Mouse (Mus musculus) gastrocnemius, adult 18-20 months (tissue): ENCODE results near the gene Cdv3. TPM values are rescaled to one million over a fixed set of nuclear protein-coding genes. Genes with fewer than 3 reads are reported as not detected.
A peak's percentile ranks its signal among the peaks of the same experiment; 100 is the strongest.

ENCODE experiments used
- DNase-seq: peaks from one replicate; pipeline ENCODE4 v3.0.0; 2021; ENCODE audit warnings: low spot score
- long read RNA-seq, 2 experiments: library from polyadenylated mRNA; stranded (forward); transcript quantifications; one replicate each; pipeline ENCODE4 v2.0.0; 2021
- total RNA-seq, 2 experiments: library from RNA; stranded (reverse); gene quantifications; 2 replicates each; pipeline ENCODE4 v1.2.3; 2021

Cdv3 gene
- 100 to 1,000 TPM; 205 to 250 TPM for total RNA-seq
- long read RNA-seq, experiment 1, transcript Cdv3-202 (5 exons, 3,787 nt): minor isoform, 11 of 55 reads
- long read RNA-seq, experiment 1, transcript Cdv3-201 (5 exons, 3,387 nt): major isoform, 15 of 55 reads
- long read RNA-seq, experiment 1, partial matches to known transcripts: 2 of 55 reads
- long read RNA-seq, experiment 1, other reads (novel, unspliced or antisense): 24 of 55 reads
- long read RNA-seq, experiment 2, transcript Cdv3-201 (5 exons, 3,387 nt): minor isoform, 7 of 40 reads
- long read RNA-seq, experiment 2, transcript Cdv3-202 (5 exons, 3,787 nt): major isoform, 9 of 40 reads
- long read RNA-seq, experiment 2, partial matches to known transcripts: 1 of 40 reads
- long read RNA-seq, experiment 2, other reads (novel, unspliced or antisense): 22 of 40 reads

- DNase-seq: peak; percentile 100
Observed at GRCm38 (mm10) chr9:103365290-103366247, at the start of gene Cdv3. Gene Cdv3 (minus strand): TSS chr9:103365840.

DNA sequence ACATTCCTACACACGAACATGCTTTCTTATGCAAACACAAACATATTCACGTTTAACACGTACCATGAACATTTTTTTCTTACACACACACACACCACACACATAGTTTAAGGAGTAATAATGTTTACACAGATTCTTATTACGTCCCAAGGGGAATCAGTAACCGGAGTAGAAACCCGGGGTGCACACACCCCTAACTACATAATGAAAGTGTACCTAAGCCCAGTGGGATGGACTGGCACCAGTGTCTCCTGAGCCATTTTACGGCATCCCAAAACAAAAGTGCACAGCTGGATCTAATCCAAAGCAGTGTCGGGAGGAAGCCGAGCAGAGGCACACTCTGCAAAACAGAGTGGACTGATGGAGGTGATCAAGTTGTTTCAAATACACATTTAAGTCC is 47.8 kb upstream of the Cdv3 start:
- DNase-seq: no peak

GRCm38 (mm10) chr9:103409119-103409518 is 43.5 kb upstream of the Cdv3 start:
- DNase-seq: no peak

- no peak for DNase-seq
Observed at GRCm38 (mm10) chr9:103408136-103408777, 42.6 kb upstream of the Cdv3 start.

DNA sequence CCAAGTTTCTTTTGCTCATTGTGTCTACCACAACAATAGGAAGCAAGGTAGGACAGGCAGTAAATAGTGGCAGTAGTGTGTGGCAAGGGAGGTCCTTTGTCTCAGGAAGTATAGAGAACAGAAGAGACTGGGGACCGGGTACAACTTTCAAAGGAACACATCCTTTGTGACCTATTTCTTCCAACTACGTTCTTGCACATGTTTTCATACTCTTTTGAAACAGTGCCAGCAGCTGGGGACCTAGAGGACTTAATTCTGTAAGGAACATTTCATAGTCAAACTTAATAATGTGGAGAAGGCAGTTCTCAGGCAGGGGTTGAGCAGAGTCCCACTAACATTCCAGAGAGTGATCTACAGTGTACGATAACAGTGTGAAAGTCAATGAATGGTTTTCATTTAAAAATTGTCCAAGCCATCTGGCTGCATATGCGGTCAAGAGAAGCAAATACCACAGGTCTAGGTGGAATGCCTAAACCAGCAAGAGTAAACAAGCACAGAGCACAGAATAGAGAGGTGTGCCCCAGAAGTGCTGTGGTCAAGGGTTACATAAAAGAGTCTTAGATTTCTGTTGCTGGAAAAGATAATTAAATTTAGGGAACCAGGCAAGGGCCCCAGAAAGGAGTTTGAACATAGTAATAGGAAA is 37.8 kb upstream of the Cdv3 start:
- DNase-seq: no peak

DNA sequence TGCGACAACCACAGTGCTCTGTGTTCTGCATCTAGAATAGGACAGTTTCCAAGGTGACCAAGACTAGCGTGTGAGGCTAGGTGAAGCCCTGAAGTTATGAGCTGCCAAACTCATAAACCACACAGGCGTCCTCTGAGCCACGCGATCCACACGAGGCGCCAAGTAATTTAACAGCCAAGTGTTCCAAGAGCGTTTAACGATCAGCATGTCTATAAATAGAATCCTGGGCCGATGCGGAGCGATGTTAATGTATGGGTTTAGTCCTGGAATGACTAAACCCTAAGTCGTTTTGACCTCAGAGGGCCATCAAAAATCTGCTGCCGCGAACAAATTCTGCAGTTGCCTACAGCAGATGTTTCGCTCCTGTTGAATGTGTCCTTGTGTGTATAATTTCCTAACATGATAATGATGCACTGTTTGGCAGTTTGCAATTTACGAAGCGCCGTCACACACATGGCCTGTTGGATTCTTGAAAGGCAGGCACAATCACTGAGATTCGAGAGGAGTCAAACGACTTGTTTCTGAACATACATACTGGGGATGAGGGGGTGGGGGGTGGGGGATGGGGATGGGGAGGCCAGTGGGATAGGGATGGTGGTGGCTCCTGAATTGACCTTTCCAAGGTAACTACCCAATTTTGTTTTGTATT is 33.0 kb upstream of the Cdv3 start:
- DNase-seq: peak; percentile 74

- DNase-seq: no peak
Observed at GRCm38 (mm10) chr9:103393256-103393655, 27.6 kb upstream of the Cdv3 start.

DNA sequence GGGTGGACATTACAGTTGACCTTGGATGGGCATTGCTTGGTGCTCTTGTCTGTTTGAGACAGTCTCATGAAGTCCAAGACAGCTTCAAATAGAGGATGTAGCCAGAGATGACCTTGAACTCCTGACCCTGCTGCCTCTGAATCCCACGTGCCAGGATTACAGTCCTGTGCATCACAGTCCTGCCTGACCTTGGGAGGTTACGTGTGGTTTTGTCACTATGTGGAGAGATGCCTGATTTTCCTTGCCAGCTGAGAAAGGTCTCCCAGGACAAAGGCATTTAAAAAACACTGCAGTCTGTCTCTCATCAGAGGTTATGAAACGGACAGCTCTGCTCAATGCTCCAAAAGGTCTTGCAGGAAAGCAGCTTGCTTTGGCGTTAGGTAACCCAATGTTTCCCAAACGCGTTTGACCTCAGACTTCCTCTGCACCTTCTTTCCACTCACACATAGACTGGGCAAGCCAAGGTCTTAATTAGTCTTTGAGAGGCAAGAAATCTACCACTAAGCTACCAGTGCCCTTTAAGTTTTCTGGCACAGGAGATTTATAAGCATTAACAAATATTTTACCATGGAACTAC is 26.2 kb upstream of the Cdv3 start:
- DNase-seq: no peak

DNA sequence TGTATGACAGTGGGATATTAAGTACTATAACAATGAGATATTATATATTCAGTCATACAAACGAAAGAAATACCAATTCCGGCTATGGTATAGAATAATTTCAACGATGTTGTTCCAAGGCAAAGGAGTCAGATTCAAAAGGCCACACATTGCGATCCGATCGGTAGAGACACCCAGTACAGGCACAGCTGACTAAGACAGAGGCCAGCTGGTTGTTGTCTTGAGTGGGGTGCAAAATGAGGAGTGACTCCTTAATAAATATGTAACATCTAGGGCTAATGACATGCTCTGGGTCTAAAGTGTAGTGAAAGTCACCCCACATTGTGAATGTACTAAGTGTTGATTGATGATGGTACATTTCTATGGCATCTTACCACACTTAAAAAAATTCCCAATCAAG is 23.6 kb upstream of the Cdv3 start:
- DNase-seq: no peak

- DNase-seq: no peak
Observed at GRCm38 (mm10) chr9:103387011-103387653, 21.5 kb upstream of the Cdv3 start.

DNA sequence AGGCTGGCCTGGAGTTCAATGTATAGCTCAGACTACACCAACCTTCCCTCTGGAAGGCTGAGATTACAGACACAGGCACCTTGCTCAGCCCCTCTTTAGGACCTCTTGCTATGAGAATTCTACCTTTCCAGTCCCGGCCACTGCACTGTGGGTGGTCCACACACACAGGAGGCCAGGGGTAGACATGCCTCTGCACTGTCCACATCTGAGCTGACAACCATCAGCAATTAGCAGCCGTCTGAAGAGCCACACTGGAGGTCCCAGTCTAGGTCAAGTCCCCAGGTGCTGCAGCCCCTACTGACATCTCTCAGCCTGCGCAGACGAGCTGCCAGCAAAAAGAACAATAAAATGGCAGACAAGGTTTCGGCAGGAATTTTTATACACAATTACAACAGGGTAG is 20.9 kb upstream of the Cdv3 start:
- no peak for DNase-seq

DNA sequence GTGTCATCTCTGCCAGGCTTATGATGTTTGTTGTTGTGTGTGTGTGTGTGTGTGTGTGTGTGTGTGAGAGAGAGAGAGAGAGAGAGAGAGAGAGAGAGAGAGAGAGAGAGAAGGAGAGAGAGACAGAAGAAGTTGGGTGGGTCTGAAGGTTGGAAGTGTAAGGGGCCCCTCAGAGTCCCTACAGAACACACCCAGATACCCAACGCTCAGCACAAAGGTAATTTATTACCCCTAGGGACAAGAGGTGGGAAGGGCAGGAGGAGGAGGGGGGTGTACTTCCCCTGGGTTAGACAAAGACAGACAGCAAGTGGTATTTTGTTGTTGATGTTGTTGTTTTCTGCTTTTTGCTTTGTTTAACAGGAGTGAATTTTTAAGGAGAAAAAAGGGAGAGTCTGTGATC is 20.0 kb upstream of the Cdv3 start:
- no peak for DNase-seq

DNA sequence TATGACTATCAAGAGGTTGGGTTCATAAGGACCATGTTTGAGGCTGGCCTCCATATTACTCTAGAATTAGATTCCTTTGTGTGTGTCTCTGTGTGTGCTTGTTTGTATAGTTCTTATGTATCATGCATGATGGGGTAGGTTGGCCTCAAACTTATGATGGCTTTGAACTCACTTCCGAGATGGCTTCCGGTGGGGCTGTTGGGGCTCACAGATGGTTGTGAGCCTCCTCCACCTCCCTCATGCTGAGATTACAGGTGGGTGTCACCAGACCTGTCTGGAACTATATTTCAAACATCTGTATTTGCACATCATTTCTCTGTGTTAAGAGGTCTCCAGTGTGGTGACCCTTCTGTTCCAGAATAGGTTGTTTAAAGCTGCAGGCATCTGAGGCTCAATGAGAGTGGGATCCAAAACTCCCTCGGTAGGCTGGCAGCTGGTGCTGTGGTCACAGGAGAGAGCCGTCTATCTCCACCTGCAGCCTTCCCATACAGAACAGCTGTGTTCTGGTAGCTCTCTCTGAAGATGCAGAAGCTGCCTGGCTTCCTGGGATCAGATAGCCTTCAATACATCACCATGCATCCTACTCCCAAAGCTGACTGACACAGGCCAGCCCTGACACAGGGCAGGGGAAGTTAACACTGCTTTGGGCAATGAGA is 18.6 kb upstream of the Cdv3 start:
- DNase-seq: no peak

GRCm38 (mm10) chr9:103383576-103383975 is 17.9 kb upstream of the Cdv3 start:
- DNase-seq: no peak

DNA sequence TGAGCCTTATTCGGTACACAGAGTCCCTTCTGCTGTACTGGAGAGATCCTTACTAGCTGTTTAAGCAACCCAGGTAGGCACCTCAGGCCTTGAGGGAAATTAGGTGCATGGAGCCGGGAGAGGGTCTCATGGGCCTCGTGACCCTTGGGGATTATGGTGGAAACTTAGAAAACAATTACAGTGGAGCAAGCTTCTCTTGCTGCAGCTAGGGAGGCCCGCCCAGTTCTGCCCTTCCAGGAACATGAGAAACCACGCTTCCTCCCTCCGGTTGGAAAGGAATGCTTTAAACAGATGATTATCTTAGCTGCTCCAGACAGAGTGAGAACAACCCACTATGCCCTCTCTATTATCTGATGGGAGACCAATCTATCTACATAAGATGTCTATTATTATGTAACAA is 17.3 kb upstream of the Cdv3 start:
- DNase-seq: no peak

- no peak for DNase-seq
Observed at GRCm38 (mm10) chr9:103380566-103380965, 14.9 kb upstream of the Cdv3 start.

- no peak for DNase-seq
Observed at GRCm38 (mm10) chr9:103379199-103379598, 13.6 kb upstream of the Cdv3 start.

- DNase-seq: no peak
Observed at GRCm38 (mm10) chr9:103378686-103379085, 13.0 kb upstream of the Cdv3 start.
